Mouse (Mus musculus) fat pad, adult 2 months (tissue): ENCODE data around the gene Mrpl12.

Experiments
- DNase-seq: peaks from one replicate; pipeline ENCODE4 v3.0.0-alpha.2; 2011; ENCODE audit warnings: low read depth, low spot score; ENCODE audit errors: extremely low read depth

The Mrpl12 gene

DNA sequence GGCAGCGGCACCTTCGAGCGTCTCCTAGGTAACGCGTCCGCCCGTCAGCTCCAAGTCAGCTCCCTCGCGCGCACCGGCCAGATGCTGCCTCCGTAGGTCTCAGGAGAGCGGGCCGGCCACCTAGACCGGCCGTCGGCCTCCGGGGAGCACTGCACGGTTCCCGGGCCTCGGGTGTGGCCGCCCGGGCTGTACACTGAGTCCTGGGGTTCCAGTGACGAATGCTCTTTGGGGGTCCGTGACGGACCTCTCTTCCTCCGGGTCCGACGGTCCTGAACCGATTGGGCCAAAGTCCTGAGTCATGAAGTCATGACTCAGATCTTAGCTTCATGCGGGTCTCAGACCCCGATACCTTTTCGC, 16.7 kb upstream of the Mrpl12 start:
- DNase-seq, result no peak

DNA sequence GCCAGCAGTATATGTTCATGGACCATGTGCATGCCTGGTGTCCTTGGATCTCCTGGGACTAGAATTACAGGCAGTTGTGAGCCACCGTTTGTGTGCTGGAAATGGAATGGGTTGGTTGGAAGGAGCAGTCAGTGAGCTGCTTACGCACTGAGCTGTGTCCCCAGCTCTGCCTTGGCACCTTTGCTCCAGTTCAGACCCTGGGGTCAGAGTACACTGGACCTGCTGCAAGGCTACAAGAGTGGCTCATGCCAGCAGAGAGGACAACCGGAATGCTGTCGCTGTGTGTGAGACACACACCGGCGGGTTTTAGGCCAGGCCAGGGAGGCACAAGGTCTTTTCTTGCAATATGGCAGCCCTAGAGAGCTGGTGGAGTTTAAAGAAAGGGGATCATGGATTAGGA, 12.4 kb upstream of the Mrpl12 start:
- DNase-seq, result no peak

DNA sequence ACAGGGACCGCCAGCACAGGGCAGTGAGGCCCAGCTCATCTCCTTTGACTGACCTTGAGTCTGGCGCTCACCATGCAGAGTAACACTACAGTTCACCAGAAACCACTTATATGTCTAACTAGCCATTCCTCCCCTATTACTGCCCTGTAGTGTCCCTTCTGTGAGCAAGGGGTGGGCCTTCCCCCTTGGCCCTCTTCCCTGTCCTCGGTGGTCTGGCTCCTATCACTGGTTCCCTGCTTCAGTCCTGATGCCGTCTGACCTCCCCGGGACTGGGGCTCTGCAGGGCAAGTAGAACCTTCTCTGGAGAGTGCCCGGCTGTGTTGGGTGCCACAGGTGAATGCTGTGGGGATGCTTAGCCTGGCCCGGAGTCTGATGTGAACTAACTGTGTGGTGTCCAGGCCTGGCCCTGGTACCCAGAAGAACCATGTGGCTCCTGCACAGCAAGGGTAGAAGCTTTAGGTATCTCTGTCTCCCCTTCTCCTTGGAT, 922 bp upstream of the Mrpl12 start:
- no peak for DNase-seq

DNA sequence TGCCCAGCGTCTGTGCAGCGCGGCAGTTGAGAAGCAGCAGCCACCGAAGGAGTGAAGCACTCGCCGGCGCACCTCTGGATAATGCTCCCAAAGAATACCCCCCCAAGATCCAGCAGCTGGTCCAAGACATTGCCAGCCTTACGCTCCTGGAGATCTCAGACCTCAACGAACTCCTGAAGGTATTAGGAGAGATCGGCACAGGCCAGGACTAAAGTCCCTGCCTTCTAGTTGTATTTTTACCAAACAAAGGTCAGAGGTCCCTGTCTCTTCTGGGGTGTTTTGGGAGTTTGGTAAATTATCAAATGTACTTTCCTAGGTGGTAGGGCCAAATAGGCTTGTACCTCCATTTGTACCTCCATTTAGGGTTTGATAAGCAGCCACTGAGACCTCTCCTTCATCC, 838 bp downstream of the Mrpl12 start:
- DNase-seq, result no peak

DNA sequence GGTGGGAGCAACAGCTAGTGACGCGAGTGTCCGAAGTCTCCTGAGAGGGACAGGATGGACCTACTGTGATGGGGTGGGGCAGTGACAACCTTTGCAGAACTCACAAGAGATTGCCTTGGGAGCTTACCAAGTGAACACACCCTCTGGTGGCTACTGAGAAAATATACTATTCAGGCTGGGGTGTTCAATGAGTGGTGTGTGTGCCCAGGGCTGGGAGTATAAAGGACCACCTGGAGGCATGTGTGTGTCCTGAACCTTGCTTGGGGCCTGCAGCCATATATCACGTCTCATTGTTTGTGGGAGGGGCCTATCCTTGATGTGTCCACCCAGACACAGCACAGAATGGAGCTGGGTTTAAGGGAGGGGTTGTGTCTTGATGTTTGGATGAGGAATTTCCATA, 4.1 kb downstream of the Mrpl12 start:
- DNase-seq, result no peak

DNA sequence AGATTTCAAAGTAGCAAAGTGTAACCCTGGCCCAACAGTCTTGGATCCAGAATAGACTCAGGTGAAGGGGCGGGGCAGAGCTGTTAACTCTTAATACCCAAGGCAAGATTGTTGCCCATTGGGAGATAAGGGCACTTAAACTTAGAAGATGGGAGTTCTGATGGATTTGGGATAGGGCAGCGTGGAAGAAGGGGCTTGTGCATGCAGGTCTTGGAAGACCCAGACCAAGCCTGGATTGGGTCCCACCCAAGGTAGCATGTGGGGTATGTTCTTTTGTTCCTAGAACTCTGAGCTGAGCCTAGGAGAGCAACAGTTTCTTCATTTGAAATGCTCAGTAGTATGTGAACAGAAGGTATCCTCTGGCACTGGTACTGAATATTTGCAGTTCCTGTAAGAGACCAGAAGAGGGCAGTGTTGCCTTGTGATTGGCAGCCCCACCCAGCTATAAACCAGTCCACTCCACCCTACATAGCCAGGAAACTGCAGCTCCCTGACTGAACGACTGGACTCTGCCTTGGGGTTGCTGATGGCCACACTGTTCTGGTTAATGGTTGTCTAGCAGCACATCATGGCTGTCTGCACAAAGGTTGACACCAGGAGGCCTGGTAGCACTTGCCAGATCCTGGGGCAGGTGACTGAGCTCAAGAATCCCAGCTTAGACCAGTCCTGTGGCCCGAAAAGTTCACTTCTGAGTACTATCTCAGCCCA, 4.8 kb downstream of the Mrpl12 start:
- DNase-seq, result no peak

DNA sequence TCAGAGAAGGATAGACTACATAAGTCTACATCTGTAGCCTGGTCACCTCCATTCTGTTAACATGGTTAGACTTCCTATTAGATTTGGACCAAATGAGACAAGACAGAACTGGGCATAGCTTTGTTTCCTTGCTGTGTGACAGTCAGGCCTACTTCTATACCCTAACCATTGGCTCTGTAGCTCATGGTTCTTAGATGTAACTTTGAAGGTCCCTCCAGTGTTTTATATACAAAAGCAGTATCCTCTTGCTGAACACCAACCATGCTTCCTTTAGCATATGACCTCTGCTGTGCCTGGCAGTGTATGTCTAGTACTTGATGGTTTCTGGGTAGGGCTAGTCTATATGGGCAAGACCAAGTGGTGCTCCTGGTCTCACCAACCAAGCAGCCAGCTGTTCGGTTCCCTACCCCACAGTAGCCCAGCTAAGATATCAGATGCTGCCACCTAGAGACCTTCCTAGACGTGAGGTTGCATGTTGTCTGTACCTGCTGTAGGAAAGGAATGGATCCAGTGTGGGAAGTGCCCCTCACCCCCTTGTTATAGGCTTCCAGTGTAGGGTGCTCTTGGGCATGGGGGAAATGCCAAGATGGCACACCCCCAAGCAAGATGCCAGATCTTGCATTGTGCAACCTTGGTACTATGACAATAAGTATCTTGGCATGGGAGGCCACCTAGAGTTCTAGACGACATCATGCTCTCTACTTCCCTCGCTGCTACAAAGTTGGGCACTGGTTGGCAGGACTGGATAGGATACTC, 6.1 kb downstream of the Mrpl12 start:
- DNase-seq, result no peak

DNA sequence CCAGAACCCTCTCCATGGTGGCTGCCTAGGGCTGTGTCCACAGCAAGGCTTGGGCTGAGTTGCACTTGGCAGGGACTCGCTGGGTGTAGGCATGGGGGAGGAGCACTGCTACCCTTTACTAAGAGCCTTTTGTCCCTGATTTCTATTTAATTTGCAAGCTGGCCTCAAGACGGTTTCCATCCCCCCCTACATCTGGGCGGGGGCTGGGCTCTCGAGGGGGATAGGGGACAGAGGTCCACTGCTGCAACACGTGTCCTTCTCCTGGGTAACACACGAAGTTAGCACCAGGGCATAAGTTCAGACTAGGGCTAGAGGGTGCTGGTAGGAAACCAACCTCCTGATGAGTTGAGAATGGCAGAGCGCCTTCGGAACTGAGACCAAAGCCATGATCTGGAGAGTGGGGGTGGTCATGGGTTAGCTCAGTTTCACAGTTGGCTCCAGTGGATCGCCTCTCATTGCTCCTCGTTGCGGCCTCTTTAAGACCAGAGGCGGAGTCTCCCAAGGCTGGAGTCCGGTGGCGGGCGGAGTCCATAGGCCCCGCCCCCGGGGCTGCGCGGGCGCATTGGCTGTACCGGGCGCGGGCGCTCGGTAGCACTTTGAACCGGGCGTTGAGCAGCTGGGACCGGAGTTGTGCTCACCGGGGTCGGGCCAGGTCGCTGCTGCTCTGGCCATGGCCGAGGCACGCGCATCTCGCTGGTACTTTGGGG, 7.1 kb downstream of the Mrpl12 start, which contains the start of gene Slc25a10:
Gene Slc25a10, plus strand, starts transcription at position 524 of the 707 bp plus-strand sequence.
- DNase-seq, result no peak

DNA sequence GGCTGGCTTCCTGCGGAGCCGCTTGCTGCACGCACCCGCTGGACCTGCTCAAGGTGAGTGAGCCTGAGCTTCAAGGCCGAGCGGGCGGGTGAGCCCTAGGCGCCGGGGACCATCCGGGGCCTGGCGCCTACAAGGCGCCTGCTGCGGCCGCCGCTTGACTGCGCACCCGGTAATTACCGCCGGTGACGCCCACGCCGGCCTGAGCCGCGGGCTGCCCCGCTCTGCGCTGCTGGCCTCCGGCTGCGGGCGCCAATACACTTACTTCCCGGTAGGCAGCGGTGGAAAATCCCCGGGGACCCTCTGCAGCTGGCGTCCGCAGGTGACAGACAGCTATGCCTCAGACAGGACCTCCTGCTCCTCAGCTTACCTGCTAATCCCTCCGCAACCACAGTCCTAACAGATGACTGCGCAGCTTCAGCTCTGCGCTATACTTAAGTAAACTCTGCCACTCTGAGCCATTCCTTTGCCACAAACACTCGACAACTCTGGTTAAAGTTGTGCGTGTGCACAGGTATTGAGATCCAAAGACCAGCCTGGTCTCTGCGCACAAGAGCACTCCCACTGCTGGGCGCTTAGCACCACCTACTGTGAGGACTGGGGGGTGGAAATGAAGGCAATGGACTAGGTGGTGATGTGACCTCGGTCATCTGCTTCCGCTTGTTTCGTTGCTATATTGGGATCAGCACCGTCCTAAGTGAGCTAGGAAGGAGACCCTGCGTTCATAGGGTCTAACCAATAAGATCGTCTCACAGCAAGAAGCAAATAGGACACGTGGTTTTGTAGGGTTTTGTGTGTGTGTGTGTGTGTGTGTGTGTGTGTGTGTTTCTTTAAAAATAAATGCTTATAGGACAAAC, 7.8 kb downstream of the Mrpl12 start:
- no peak for DNase-seq

DNA sequence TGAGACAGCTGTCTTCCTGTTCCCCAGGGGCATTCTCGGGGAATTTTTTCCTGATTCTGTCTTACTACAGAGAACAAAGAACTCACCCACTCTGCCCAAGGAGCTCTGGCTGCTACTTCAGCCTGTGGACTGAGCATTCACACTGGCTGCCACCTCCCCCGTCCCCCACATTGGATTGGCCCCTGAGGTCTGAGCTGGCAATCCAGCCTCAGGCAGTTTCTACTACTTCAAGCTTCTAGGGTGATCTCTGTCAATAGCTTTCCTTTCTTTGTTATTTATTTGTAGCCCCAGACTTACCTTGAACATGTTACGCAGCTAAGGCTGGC, 8.4 kb downstream of the Mrpl12 start:
- no peak for DNase-seq

DNA sequence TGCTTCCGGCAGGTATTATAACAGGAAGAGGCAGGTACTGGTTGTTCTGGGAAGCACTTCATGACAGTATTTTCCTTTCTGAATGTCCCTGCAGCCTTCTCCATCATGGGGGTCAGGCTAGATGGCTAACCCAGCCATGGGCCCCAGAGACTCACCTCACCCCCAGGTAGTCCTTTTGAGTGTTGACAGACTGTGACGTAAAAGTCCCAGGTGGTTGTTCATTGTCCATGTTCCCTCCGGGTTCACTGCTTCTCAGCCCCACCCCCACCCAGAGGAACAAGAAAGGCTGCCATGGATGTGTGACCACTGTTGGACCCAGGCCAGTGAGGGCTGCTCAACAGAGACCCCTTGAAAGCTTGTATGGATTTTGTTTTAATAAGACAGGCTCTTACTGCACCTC, 8.9 kb downstream of the Mrpl12 start:
- no peak for DNase-seq

DNA sequence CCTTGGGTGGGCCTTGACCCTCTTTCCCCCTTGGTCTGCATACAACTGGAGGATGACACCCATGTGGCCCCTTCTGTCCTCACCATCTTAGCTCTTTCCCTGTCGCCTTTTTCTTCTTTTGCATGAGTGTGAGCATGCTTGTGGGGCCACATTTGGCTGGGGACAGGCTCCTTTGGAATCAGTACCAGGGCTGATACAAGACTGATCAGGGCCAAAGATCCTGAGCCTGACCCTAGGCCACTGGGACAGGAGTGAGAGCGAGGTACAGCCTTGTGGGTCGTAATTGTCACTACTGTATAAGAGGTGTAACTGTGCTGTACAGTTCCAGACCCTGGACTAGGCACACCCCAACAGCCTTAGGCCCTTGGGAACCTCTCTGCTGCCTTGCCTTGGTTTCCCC, 9.5 kb downstream of the Mrpl12 start:
- DNase-seq, result no peak

DNA sequence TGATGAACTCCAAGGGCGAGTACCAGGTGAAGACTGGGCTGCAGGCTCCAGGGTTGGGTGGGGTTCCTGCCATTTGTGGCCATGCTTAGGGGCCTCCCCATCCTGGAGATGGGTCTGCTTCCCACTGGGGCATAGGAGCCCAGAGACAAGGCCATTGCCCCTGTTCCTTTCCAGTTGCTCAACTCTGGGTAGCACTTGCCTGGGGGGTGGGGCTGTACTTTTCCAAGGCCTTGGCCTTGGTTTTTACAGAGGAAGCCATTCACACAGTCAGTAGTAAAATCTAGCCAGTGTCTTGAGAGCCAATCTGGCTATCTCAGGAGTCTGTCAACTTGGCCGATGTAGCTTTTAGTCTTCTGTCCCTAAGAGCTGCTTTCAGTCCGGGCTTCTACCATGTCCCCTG, 13.0 kb downstream of the Mrpl12 start:
- DNase-seq, result no peak

DNA sequence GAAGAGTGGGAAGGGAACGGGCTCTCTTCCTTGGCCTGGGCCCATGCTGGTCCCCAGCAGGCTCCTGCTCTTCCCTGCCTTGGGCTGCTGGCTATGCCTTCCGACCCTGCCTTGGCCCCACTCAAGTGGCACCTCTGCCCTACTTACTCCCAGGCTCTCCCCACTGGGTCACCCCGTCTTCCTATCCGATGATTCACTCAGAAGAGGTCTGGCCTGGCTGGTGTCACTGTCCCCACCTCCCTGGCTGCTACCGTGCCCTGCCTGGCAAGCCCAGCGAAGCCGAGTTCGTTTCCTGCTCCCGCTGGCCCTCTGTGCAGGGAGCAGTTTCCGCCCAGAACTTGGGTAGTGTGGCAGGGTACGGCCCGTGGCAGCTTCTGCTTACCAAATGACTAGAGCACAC, 13.8 kb downstream of the Mrpl12 start:
- DNase-seq, result no peak

DNA sequence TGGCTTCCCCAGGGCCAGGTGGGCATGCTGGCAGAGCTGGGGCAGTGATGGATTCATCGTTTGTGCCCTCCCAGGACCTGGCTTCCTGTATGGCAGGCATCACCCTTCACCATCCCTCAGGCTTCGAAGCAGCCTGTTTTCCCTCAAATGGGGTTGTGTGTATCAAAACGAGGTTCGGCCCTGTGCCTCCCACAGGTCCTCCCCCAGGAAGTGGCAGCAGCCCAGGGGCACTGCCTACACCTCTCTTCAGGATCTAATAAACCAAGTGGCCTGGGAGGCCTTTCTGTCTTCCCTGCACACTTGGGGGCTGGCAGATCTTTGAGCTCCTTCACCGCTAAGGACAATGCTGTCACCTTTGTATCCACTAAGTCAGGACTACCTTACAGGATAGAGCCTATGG, 14.5 kb downstream of the Mrpl12 start:
- DNase-seq, result no peak

DNA sequence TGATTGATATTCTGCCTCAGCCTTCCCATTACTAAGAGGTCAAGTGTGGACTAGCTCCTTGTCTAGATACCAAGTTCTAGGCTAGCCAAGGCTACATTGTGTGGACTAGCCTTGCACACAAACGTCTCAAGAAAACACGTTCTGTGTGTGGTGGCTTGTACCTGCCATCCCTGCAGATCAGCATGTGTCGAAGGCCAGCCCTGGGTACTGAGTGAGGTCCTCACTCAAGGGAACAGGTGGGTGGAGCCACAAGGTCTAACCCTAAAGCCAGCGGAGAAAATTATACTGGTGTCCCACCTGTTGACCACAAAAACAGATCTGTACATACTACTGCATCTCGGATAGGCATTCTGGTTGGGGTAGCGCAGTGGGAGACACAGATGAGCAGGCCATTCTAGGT, 15.5 kb downstream of the Mrpl12 start:
- DNase-seq, result no peak

DNA sequence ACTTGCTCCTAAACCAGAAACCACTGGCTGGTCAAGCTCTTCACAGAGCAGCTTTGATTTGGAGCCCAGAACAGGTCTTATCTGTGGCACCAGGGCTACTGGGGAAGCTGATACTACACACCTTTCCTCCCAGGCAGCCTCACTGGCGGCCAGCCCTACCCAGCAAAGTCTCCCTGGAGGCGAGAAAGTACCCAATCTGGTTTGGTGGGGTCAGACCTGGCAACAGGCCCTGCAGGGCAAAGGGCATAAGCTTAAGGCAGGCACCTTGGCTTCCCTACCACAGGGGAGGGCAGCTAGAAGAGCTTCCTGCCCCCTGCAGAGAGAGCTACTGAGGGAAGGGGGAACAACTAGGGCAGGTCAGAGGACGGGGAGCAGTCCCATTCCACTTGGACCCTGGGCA, 15.9 kb downstream of the Mrpl12 start:
- DNase-seq, result no peak

DNA sequence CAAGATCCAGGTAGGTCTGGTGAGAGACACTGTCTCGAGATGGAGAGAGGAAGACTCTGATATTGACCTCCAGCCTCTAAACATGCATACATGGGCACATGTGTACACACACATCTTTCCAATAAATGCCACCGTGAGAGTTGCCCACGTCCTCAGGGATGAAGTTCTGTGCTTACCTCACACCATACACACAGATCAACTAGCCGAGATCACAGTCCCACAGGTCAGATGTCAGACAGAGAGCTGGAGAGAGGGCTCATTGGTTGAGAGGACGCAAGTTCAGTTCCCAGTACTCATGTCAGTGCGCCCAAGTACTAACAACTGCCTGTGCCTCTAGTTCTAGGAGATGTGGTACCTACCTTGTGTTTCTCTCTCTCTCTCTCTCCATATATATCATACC, 16.6 kb downstream of the Mrpl12 start:
- DNase-seq, result no peak

DNA sequence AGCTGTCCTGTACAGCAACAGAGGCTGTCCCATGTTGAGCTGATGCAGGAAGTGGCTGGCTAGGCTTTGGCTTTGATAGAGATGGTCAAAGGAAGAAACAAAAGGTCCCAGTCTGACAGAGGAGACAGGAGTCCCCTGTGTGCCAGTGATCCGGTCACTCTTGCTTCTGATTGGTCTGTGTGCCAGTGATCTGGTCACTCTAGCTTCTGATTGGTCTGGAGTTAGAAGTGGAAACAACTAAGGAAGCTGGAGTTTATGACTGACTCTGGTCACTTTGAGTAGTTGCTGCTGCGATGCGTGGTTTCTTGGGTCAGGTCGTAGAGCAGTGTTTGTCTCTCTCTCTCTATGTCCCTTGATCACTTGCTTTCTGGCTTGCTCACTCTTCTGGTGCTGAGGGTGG, 17.3 kb downstream of the Mrpl12 start:
- DNase-seq, result no peak

DNA sequence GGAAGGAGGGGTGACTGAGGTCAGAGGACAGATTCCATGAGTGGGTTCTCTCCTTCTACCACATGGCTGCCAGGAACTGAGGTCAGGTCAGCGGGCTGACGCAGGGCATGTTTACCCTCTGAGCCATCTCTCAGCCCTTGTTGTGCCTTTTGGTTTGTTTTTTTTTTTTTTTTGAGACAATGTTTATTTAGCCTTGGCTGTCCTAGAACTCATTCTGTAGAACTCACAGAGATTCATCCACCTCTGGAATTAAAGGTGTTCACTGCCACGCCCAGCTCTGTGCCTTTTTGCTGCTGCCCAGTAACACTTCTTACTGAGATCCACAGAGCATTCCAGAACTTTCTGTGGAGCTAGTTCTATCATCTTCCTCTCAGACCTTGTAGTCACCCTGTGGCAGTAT, 21.2 kb downstream of the Mrpl12 start:
- no peak for DNase-seq

DNA sequence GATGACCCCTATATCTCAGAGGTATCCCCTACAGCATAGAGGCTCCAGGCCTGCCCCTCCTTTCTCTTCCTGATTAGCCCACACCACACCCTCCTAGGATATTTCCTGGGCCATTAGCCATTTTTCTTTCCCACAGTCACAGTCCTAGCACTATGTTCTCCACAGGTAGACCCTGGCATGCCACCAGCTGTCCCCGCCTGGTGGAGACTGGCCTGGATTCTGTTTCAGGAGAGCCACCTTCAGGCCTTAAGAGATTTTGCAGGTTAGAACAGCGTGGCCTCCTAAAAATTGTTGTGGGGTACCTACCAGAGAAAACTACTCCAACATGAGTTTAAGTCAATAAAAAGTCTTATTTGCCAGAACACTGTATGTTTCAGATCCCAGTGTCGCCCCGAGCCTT, 22.5 kb downstream of the Mrpl12 start:
- DNase-seq, result no peak
